Mouse (Mus musculus) embryonic stem cell, embryonic (primary cell): ENCODE data around the gene Stat3.

Experiments
- CTCF ChIA-PET, 4 experiments: fragments of 300-600 bp in 2 of 4; fragments of 350-600 bp in 2 of 4; sonication (Branson Sonifier 250); formaldehyde crosslinking; loops; one replicate each; lab custom pipeline; 2022; ENCODE audit warnings: inconsistent platforms in 2 of 4; lab: Charles Lee
- POLR2A ChIA-PET, 4 experiments: fragments of 300-600 bp in 2 of 4; fragments of 350-600 bp in 2 of 4; sonication (Branson Sonifier 250); formaldehyde crosslinking; loops; one replicate each; lab custom pipeline; 2022; ENCODE audit warnings: antibody characterized with exemption in 4 of 4, inconsistent platforms in 1 of 4; lab: Charles Lee

The Stat3 gene

DNA sequence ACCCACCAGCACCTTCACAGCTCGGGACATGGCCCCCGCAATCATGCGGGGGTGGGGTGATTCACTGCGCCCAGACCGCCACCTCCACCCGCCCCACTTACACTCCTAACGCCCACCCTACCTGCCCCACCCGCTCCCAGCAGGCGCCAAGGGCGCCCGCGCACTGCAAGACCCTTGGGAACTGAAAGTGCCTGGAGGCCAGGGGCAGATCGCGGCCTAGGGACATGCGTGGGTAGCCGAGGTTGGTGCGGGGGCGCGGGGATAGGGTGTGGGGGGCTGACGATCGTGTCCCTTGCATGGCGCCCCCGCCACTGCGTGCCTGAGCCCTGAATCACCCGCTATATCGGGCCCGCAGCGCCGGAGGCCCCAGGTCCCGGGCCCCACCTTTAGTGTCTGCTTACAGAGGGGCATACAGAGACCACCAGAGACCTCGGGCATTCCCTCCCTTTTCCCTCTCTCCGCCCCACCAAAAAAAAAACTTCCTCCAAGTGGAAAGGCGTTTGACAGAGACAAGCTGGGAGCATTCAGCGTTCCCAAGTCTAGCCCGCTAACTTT lies 29.9 kb upstream of the Stat3 start:
- POLR2A ChIA-PET = interaction anchor here in 3 of 4 experiments (0.6 to 4.0 kb wide), 27 partner anchors 9 to 649 kb away, joined by 3 to 21 read pairs (median 4); partner anchors contain the start of genes Stat3 (in 3 of the 3), Naglu (in 2 of the 3), Cntd1 (in 1 of the 3) and Coa3 (in 1 of the 3)
- CTCF ChIA-PET = interaction anchor here in 3 of 4 experiments (0.6 to 2.5 kb wide), 16 partner anchors 8 to 210 kb away, joined by 3 to 11 read pairs (median 3); no protein-coding TSS in a partner anchor

DNA sequence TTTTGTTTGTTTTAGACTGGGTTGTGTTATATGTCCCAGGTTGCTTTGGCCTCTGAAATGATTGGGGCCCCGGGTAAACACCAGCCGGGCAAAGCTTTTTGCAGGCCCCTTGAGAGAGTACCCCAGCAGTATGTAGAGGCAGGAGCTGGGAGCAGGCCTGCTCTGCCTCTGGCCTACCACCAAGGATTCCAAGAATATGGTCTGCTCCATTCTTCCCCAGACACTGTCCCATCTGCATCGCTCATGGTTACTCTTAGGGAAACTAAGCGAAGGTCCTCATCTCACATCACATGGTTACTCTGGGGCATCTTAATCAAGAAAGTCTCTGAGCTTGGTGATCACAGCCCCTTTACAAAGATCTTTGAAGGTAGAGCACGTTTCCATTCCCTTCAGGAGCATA lies 29.2 kb upstream of the Stat3 start:
- ChIA-PET POLR2A (interaction anchor here in 2 of 4 experiments (0.7 to 4.0 kb wide), 7 partner anchors 10 to 209 kb away, joined by 3 to 21 read pairs (median 9); partner anchors contain the start of genes Stat3 (in 2 of the 2) and Naglu (in 1 of the 2)), CTCF (interaction anchor here in 2 of 4 experiments (0.6 to 1.6 kb wide), 7 partner anchors 10 to 254 kb away, joined by 3 to 5 read pairs (median 3); no protein-coding TSS in a partner anchor)

- CTCF ChIA-PET = interaction anchor here in 2 of 4 experiments (0.6 to 1.2 kb wide), 5 partner anchors 15 to 206 kb away, joined by 3 to 4 read pairs (median 3); no protein-coding TSS in a partner anchor
- POLR2A ChIA-PET = interaction anchor here in 2 of 4 experiments (1.0 to 4.0 kb wide), 3 partner anchors 28 to 41 kb away, joined by 3 to 17 read pairs (median 3); partner anchors contain the start of gene Stat3 (in 2 of the 2)
These were observed 28.6 kb upstream of the Stat3 start for GRCm38 (mm10) chr11:100967881-100968420.

- POLR2A ChIA-PET = interaction anchor here in 1 of 4 experiments (1.0 kb wide), 1 partner anchor 28 kb away, joined by 3 read pairs; the partner anchor contains the start of gene Stat3
- CTCF ChIA-PET = interaction anchor here in 1 of 4 experiments (0.6 to 1.2 kb wide), 2 partner anchors 99 to 207 kb away, joined by 3 read pairs; no protein-coding TSS in a partner anchor
These were observed 28.0 kb upstream of the Stat3 start for GRCm38 (mm10) chr11:100967376-100967775.

DNA sequence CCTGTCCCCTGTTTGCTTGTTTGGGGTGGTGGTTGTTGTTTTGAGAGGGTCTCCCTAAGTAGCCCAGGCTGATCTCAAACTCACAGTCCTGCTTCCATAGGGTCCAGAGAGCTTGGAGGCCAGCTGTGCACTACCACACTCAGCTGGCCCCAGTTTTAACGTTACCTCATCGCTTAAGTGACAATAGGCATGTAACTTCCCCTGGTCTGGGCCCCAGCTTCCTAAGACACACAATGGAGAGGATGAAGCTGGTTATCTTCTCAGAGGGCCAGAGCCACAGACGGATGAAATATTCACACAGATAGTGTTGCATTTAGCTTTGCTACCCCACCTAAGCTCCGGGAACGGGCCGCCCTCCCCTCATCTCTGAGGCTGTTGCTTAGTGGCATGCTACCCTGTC lies 26.4 kb upstream of the Stat3 start:
- CTCF ChIA-PET = interaction anchor here in 2 of 4 experiments (0.6 to 1.8 kb wide), 3 partner anchors 8 to 1026 kb away, joined by 4 to 6 read pairs (median 5); no protein-coding TSS in a partner anchor
- POLR2A ChIA-PET = interaction anchor here in 3 of 4 experiments (0.6 to 2.3 kb wide), 5 partner anchors 26 to 968 kb away, joined by 3 to 7 read pairs (median 4); partner anchors contain the start of genes Stat3 (in 3 of the 3) and Atp6v0a1 (in 1 of the 3)

DNA sequence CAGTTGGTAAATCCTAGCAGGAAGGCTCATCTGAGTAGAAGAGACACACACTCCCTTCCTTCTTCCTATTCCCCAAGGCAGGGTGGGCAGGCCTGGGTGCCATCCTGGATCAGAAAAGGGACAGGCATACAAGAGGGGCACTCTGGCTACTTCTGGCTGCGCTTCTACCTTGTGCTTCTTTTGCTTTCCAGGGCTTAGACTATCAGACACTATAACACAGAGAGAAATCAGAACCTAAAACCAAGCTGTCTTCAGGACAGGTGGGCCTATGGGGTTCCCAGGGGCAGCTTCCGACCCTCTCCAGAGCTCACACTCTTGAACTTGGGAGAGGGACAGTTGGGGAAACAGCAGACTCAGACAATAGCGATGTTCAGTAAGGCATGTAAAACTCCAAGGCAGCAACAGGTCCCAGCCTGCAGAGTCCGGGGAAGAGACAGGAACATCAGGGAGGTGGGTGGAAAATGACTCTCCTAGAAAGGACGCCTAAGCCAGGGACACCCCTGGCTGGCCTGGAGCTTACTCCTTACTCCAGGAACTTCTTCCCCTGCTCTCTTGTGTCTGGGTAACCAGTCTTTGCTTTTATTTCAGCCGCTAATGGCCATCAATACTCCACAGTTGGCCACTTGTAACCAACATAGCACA lies 25.7 kb upstream of the Stat3 start:
- POLR2A ChIA-PET = interaction anchor here in 2 of 4 experiments (0.7 to 2.3 kb wide), 3 partner anchors 26 to 44 kb away, joined by 4 to 7 read pairs (median 5); partner anchors contain the start of genes Stat3 (in 2 of the 2) and Atp6v0a1 (in 1 of the 2)
- CTCF ChIA-PET = interaction anchor here in 2 of 4 experiments (0.6 to 1.8 kb wide), 3 partner anchors 8 to 270 kb away, joined by 3 to 6 read pairs (median 3); no protein-coding TSS in a partner anchor

GRCm38 (mm10) chr11:100964180-100964579 lies 24.8 kb upstream of the Stat3 start:
- CTCF ChIA-PET = interaction anchor here in 3 of 4 experiments (0.5 to 1.2 kb wide), 4 partner anchors 16 to 1898 kb away, joined by 3 to 5 read pairs (median 4); no protein-coding TSS in a partner anchor
- POLR2A ChIA-PET = interaction anchor here in 1 of 4 experiments (0.9 to 1.3 kb wide), 2 partner anchors 25 to 40 kb away, joined by 3 to 5 read pairs; partner anchors contain the start of gene Stat3

- ChIA-PET CTCF (interaction anchor here in 3 of 4 experiments (0.7 to 1.3 kb wide), 4 partner anchors 9 to 94 kb away, joined by 3 to 6 read pairs (median 4); no protein-coding TSS in a partner anchor), POLR2A (interaction anchor here in 1 of 4 experiments (0.6 to 0.9 kb wide), 3 partner anchors 18 to 70 kb away, joined by 3 read pairs; no protein-coding TSS in a partner anchor)
These were observed 24.3 kb upstream of the Stat3 start for GRCm38 (mm10) chr11:100963647-100964046.

DNA sequence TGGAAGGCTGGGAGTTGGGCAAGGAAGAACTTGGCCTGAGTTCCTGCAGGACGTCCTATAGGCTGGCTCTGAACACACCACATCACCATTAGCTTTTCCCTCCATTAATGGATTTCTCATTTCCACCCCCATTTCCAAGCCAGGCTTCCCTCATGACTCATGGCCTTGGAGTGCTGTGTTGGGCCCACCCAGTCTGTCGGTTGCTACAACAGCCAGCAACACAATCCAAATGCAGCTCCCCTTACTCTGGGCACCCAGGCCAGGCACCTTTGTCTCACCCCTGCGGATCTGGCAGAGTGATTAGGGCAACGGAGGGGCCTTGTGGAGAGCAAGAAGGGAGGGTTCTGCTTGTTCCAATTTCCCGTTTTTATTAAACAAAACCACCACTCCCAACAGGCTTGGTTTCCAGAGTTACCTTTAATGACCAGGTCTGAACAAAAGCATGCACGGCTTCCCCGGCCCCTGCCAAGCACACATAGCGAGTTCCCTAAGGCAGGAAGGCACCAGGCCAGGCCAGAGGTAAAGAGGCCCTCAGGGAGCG lies 23.1 kb upstream of the Stat3 start:
- ChIA-PET POLR2A (interaction anchor here in 3 of 4 experiments (0.6 to 1.3 kb wide), 11 partner anchors 9 to 434 kb away, joined by 3 to 9 read pairs (median 3); partner anchors contain the start of genes Naglu (in 2 of the 3), Stat3 (in 2 of the 3), Acly (in 1 of the 3) and Cavin1 (in 1 of the 3)), CTCF (interaction anchor here in 3 of 4 experiments (0.6 to 1.3 kb wide), 6 partner anchors 8 to 631 kb away, joined by 3 to 7 read pairs (median 4); partner anchors contain the start of gene Cavin1 (in 1 of the 3))

- POLR2A ChIA-PET = interaction anchor here in 2 of 4 experiments (0.6 to 1.4 kb wide), 5 partner anchors 10 to 222 kb away, joined by 3 to 5 read pairs (median 4); partner anchors contain the start of genes Cavin1 (in 2 of the 2), Rab5c (in 1 of the 2) and Stat3 (in 1 of the 2)
- CTCF ChIA-PET = interaction anchor here in 2 of 4 experiments (1.0 to 4.4 kb wide), 4 partner anchors 20 to 123 kb away, joined by 4 to 42 read pairs (median 17); partner anchors contain the start of gene Stat3 (in 1 of the 2)
These were observed 21.2 kb upstream of the Stat3 start for GRCm38 (mm10) chr11:100960540-100960939.

GRCm38 (mm10) chr11:100959826-100960225 lies 20.5 kb upstream of the Stat3 start:
- ChIA-PET CTCF (interaction anchor here in 2 of 4 experiments (1.2 to 4.4 kb wide), 11 partner anchors 19 to 254 kb away, joined by 3 to 42 read pairs (median 4); partner anchors contain the start of genes Hcrt (in 1 of the 2), Naglu (in 1 of the 2) and Stat3 (in 1 of the 2)), POLR2A (interaction anchor here in 2 of 4 experiments (0.6 to 3.8 kb wide), 7 partner anchors 10 to 1342 kb away, joined by 3 to 38 read pairs (median 4); partner anchors contain the start of genes Stat3 (in 2 of the 2), Cavin1 (in 1 of the 2) and Kat2a (in 1 of the 2))

GRCm38 (mm10) chr11:100959464-100959810 lies 20.1 kb upstream of the Stat3 start:
- POLR2A ChIA-PET = interaction anchor here in 2 of 4 experiments (0.6 to 3.8 kb wide), 10 partner anchors 10 to 1342 kb away, joined by 3 to 38 read pairs (median 4); partner anchors contain the start of genes Stat3 (in 2 of the 2), Cavin1 (in 1 of the 2), Eif1 (in 1 of the 2) and Kat2a (in 1 of the 2)
- CTCF ChIA-PET = interaction anchor here (0.7 to 4.4 kb wide), 26 partner anchors 9 to 267 kb away, joined by 3 to 42 read pairs (median 4); partner anchors contain the start of genes Hcrt (in 1 of the 4), Naglu (in 1 of the 4), Stat3 (in 1 of the 4) and Zfp385c (in 1 of the 4)

DNA sequence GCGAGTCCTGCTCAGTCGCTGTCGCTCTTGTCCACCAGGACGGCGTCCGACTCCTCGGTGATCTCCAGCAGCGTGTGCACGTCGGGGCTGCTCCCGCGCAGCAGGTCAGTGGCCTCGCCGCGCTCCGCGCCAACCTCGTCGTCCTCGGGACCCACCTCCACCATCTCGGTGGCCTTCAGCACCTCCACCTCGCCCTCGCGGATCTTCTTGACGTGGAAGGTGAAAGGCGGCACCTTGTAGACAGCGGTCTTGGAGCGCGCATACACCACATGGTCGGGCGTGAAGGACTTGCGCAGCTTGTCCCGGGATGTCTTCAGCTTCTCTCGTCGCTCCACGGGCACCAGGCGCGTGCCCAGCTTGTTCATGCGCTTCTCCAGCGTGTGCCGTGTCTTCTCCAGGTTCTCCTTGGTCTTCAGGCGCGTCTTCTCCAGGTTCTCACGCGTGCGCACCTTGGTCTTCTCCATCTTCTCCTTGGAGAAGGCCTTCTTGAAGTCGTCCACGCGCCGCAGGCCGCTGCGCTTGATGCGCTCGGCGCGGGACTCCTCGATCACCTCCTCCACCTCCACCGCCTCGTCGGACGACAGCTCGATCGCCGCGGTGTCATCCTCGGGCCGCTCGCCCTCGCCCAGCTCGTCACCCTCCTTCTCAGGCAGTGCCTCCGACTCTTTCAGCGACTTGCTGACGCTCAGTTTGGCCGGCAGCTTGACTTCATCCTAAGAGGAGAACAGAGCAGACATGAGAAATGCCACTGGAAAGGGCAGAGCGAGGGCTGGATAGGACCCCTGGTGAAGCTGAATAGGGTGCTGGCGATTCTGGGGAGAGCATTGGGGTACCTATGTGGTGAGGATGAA lies 19.5 kb upstream of the Stat3 start:
- POLR2A ChIA-PET = interaction anchor here in 3 of 4 experiments (0.7 to 3.8 kb wide), 12 partner anchors 9 to 639 kb away, joined by 3 to 38 read pairs (median 4); partner anchors contain the start of genes Stat3 (in 3 of the 3), Cavin1 (in 1 of the 3), Coasy (in 1 of the 3) and Eif1 (in 1 of the 3)
- CTCF ChIA-PET = interaction anchor here (0.6 to 4.4 kb wide), 44 partner anchors 8 to 267 kb away, joined by 3 to 42 read pairs (median 4); partner anchors contain the start of genes Stat3 (in 2 of the 4), Dhx58 (in 1 of the 4), Hcrt (in 1 of the 4) and Naglu (in 1 of the 4)

- ChIA-PET POLR2A (interaction anchor here (0.7 to 3.8 kb wide), 19 partner anchors 8 to 477 kb away, joined by 3 to 38 read pairs (median 4); partner anchors contain the start of genes Stat3 (in 3 of the 4), Cavin1 (in 1 of the 4), Coasy (in 1 of the 4) and Kat2a (in 1 of the 4)), CTCF (interaction anchor here (0.6 to 4.4 kb wide), 61 partner anchors 8 to 439 kb away, joined by 3 to 42 read pairs (median 4); partner anchors contain the start of genes Stat3 (in 3 of the 4), Becn1 (in 1 of the 4), Dhx58 (in 1 of the 4) and Dnajc7 (in 1 of the 4))
These were observed 18.7 kb upstream of the Stat3 start for GRCm38 (mm10) chr11:100957915-100958469.
